11 mouse cellular contexts compared by ENCODE assay signal in the genomic region with DNA sequence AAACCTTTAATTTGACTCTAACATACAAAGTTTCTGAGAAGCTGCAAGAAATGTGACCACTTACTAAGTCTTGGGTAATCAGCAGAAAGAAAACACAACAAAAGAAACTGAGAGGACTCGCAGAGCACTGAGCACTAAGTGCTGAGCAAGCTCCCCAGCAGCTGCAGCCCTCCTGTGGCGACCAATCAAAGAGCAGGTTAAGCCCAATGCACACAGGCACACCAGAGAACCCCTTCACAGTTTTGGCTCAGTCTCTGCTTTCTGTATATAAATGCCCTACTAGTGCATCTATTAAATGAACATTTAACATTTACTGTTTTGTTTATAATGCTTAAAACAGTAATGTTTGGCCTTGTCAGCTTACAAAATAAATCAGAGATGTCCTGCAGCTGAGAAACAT.
"Had no signal": no experiment of that assay in that cellular context is flagged by ENCODE, and none has a peak within 500 bp of the region (broad histone marks: within the 10 kb centered on the region; RNA-seq: fewer than 3 reads in every experiment).

No protein-coding gene starts in this region.

- H3K27ac ChIP-seq: limb, embryonic 15.5 days; liver, embryonic 12.5 days; lung, embryonic 15.5 days; midbrain, embryonic 15.5 days had no signal

- H3K36me3 ChIP-seq: limb, embryonic 15.5 days; liver, embryonic 12.5 days; lung, embryonic 15.5 days; midbrain, embryonic 15.5 days had no signal

- ATAC-seq: intestine, postnatal 0 days; liver, embryonic 12.5 days; midbrain, embryonic 15.5 days had no signal

- H3K4me2 ChIP-seq: limb, embryonic 15.5 days; liver, embryonic 12.5 days; lung, embryonic 15.5 days; midbrain, embryonic 15.5 days had no signal

- H3K4me1 ChIP-seq: limb, embryonic 15.5 days; liver, embryonic 12.5 days; lung, embryonic 15.5 days; midbrain, embryonic 15.5 days had no signal

- H3K9me3 ChIP-seq: limb, embryonic 15.5 days; liver, embryonic 12.5 days; lung, embryonic 15.5 days; midbrain, embryonic 15.5 days had no signal

- H3K9ac ChIP-seq: limb, embryonic 15.5 days; liver, embryonic 12.5 days; lung, embryonic 15.5 days; midbrain, embryonic 15.5 days had no signal

- H3K27me3 ChIP-seq: limb, embryonic 15.5 days; liver, embryonic 12.5 days; lung, embryonic 15.5 days; midbrain, embryonic 15.5 days had no signal

- H3K4me3 ChIP-seq: limb, embryonic 15.5 days; liver, embryonic 12.5 days; lung, embryonic 15.5 days; midbrain, embryonic 15.5 days had no signal

- DNase-seq: kidney, adult 8-10 months; kidney, postnatal 25 days; layer of hippocampus, adult 9-11 months; layer of hippocampus, postnatal 36 days; right cerebral cortex, adult 18-20 months; right cerebral cortex, postnatal 25 days had no signal
